Mouse (Mus musculus) CH12.LX (cell line): Measurements from ENCODE around the gene Grm7. TPM values are rescaled to one million over a fixed set of nuclear protein-coding genes. Genes with fewer than 3 reads are reported as not detected.

Experiments used
- DNase-seq: peaks from one replicate; pipeline ENCODE4 v3.0.0-alpha.2; 2013; ENCODE audit errors: extremely low read depth
- H3K27ac ChIP-seq: 2 replicates; pipeline ENCODE4 v1.5.1; 2012; ENCODE audit warnings: low read depth, mild to moderate bottlenecking, control low read depth, moderate library complexity; ENCODE audit not compliant: insufficient read depth
- H3K27me3 ChIP-seq: replicated peaks from 2 replicates; pipeline ENCODE3; 2012; ENCODE audit warnings: inconsistent platforms
- H3K36me3 ChIP-seq, 2 experiments: replicated peaks in 1 of 2; 2 replicates each; pipeline versions ENCODE3 to v1.6.1; 2012; ENCODE audit warnings: inconsistent platforms in 1 of 2, low read length in 1 of 2, mild to moderate bottlenecking in 1 of 2, mixed read lengths in 1 of 2, moderate library complexity in 1 of 2; ENCODE audit not compliant: control insufficient read depth in 1 of 2, insufficient read depth in 1 of 2
- H3K4me1 ChIP-seq, 2 experiments: 2 replicates each; pipeline ENCODE4 v1.6.1; 2012; ENCODE audit warnings: inconsistent platforms in 1 of 2, moderate library complexity in 1 of 2; ENCODE audit not compliant: insufficient read depth in 2 of 2, control insufficient read depth in 1 of 2
- H3K4me2 ChIP-seq: 2 replicates; pipeline ENCODE4 v1.6.1; 2012; ENCODE audit warnings: low read depth, mild to moderate bottlenecking, control low read depth; ENCODE audit not compliant: poor library complexity, insufficient read depth, severe bottlenecking
- H3K4me3 ChIP-seq, 3 experiments: fragments of 150-350 bp in 1 of 3; sonication (generic) in 1 of 3; replicated peaks in 1 of 3; 2 replicates each; pipeline versions ENCODE3 to v1.5.1; 2011 to 2012; ENCODE audit warnings: low read depth in 2 of 3, low read length in 2 of 3, mild to moderate bottlenecking in 2 of 3, moderate library complexity in 2 of 3, control low read depth in 1 of 3, improper control_type of control experiment in 1 of 3, inconsistent platforms in 1 of 3, mixed read lengths in 1 of 3; ENCODE audit not compliant: poor library complexity in 1 of 3
- H3K79me2 ChIP-seq: replicated peaks from 2 replicates; pipeline ENCODE4 v1.6.1; 2012; ENCODE audit warnings: mild to moderate bottlenecking, moderate library complexity; ENCODE audit not compliant: control insufficient read depth, poor library complexity, insufficient read depth, severe bottlenecking; ENCODE audit errors: extremely low read depth
- H3K9ac ChIP-seq: 2 replicates; pipeline ENCODE4 v1.6.1; 2012; ENCODE audit warnings: low read depth, mild to moderate bottlenecking, control low read depth, moderate library complexity; ENCODE audit not compliant: insufficient read depth
- H3K9me3 ChIP-seq: replicated peaks from 2 replicates; pipeline ENCODE3; 2012; ENCODE audit warnings: low read length, inconsistent platforms, mixed read lengths
- CHD1 ChIP-seq: IDR thresholded peaks from 2 replicates; pipeline ENCODE4 v1.6.1; 2012; ENCODE audit warnings: low read depth, low read length, improper control_type of control experiment, inconsistent platforms
- E2F4 ChIP-seq: IDR thresholded peaks from 2 replicates; pipeline ENCODE4 v1.6.1; 2011; ENCODE audit warnings: low read depth, low read length, improper control_type of control experiment; ENCODE audit not compliant: insufficient replicate concordance
- JUND ChIP-seq: conservative IDR thresholded peaks from 2 replicates; pipeline ENCODE4 v1.6.1; 2011; ENCODE audit warnings: low read depth, low read length, improper control_type of control experiment
- MAFK ChIP-seq: IDR thresholded peaks from 2 replicates; pipeline ENCODE4 v1.6.1; 2011; ENCODE audit warnings: low read length, improper control_type of control experiment; ENCODE audit not compliant: insufficient replicate concordance
- MAZ ChIP-seq: IDR thresholded peaks from 2 replicates; pipeline ENCODE4 v1.6.1; 2012; ENCODE audit warnings: low read depth, mild to moderate bottlenecking, inconsistent platforms, low read length, improper control_type of control experiment, moderate library complexity
- NELFE ChIP-seq: IDR thresholded peaks from 2 replicates; pipeline ENCODE4 v1.6.1; 2011; ENCODE audit warnings: low read depth, low read length, improper control_type of control experiment
- NRF1 ChIP-seq: IDR thresholded peaks from 2 replicates; pipeline ENCODE4 v1.6.1; 2014; ENCODE audit warnings: low read depth, mild to moderate bottlenecking, inconsistent platforms, low read length, improper control_type of control experiment, moderate library complexity
- PAX5 ChIP-seq: IDR thresholded peaks from 2 replicates; pipeline ENCODE4 v1.6.1; 2012; ENCODE audit warnings: low read length, inconsistent platforms, mixed read lengths
- RAD21 ChIP-seq: IDR thresholded peaks from 2 replicates; pipeline ENCODE4 v1.6.1; 2011; ENCODE audit warnings: low read depth, mild to moderate bottlenecking, low read length, improper control_type of control experiment, moderate library complexity
- TBP ChIP-seq: conservative IDR thresholded peaks from 2 replicates; pipeline ENCODE4 v1.6.1; 2011; ENCODE audit warnings: low read depth, low read length, improper control_type of control experiment
- UBTF ChIP-seq: IDR thresholded peaks from 2 replicates; pipeline ENCODE4 v1.6.1; 2012; ENCODE audit warnings: low read depth, mild to moderate bottlenecking, inconsistent platforms, low read length, improper control_type of control experiment, moderate library complexity
- ZC3H11A ChIP-seq: IDR thresholded peaks from 2 replicates; pipeline ENCODE4 v1.6.1; 2012; ENCODE audit warnings: low read depth, mild to moderate bottlenecking, inconsistent platforms, low read length, improper control_type of control experiment
- dilution Hi-C: fragments of 300-500 bp; cut with MboI; formaldehyde crosslinking; loops from 2 replicates; pipeline ENCODE4 v1.14.3; 2020; ENCODE audit warnings: low sequenced_read_pairs; ENCODE audit not compliant: extremely low pct_unique_long_range_greater_than_20kb, extremely low pct_ligation_motif_present
- in situ Hi-C: fragments of 300-500 bp; cut with MboI; formaldehyde crosslinking; loops from 3 replicates; pipeline ENCODE4 v1.14.3; 2019; ENCODE audit warnings: low sequenced_read_pairs, low pct_ligation_motif_present, low pct_unique_long_range_greater_than_20kb, mixed read lengths
- polyA plus RNA-seq: library from polyadenylated mRNA; unstranded; fragments of >175 nt; gene quantifications from 2 replicates; pipeline ENCODE4 v1.2.1, GENCODE M21; 2012; ENCODE audit warnings: low read depth; ENCODE audit not compliant: insufficient read length
- total RNA-seq, 2 experiments: library from RNA; depleted of rRNA; stranded (reverse); fragments of 300-350 nt in 1 of 2; fragments of >200 nt in 1 of 2; gene quantifications; 2 replicates each; pipeline ENCODE4 v1.2.3; 2012 to 2014

Gene Grm7
- total and polyA plus RNA-seq, 3 experiments = not detected

GRCm38 (mm10) chr6:110769588-110769987, 124.2 kb downstream of the Grm7 start:
- no peak for DNase-seq
- no peak overlapping the region for H3K9ac ChIP-seq
- H3K36me3 ChIP-seq = no peaks in the 10 kb centered on the region
- dilution Hi-C loops (no loop called here), in situ Hi-C loops (no loop called here)
- no peaks in the 10 kb centered on the region for H3K79me2 ChIP-seq
- H3K9me3 ChIP-seq = peaks cover 33% of the 10 kb centered on the region
- H3K27ac ChIP-seq = no peak overlapping the region
- no peaks in the 10 kb centered on the region for H3K27me3 ChIP-seq
- H3K4me2 ChIP-seq = no peak overlapping the region
- no peak for TF ChIP-seq PAX5
- TF ChIP-seq UBTF = no peak
- TF ChIP-seq MAZ = no peak
- no peak for TF ChIP-seq E2F4
- no peak for TF ChIP-seq TBP
- no peak for TF ChIP-seq RAD21
- TF ChIP-seq JUND = no peak
- no peaks in the 10 kb centered on the region for H3K4me1 ChIP-seq
- no peak overlapping the region for H3K4me3 ChIP-seq

- Histone ChIP-seq H3K36me3 (no peaks in the 10 kb centered on the region), H3K27ac (no peak overlapping the region), H3K4me2 (no peak overlapping the region), H3K9ac (no peak overlapping the region), H3K4me1 (no peaks in the 10 kb centered on the region), H3K9me3 (peaks cover 28% of the 10 kb centered on the region), H3K27me3 (no peaks in the 10 kb centered on the region), H3K79me2 (no peaks in the 10 kb centered on the region), H3K4me3 (no peak overlapping the region)
- dilution Hi-C loops (no loop called here), in situ Hi-C loops (no loop called here)
- no peak for TF ChIP-seq MAFK
- no peak for TF ChIP-seq NELFE
- no peak for TF ChIP-seq CHD1
- TF ChIP-seq E2F4 = no peak
- DNase-seq = no peak
Observed at GRCm38 (mm10) chr6:110772652-110773051, 127.3 kb downstream of the Grm7 start.

- no peaks in the 10 kb centered on the region for H3K36me3 ChIP-seq
- H3K4me2 ChIP-seq = no peak overlapping the region
- H3K79me2 ChIP-seq = no peaks in the 10 kb centered on the region
- no peak for DNase-seq
- dilution Hi-C loops = no loop called here
- no peaks in the 10 kb centered on the region for H3K4me1 ChIP-seq
- H3K27me3 ChIP-seq = no peaks in the 10 kb centered on the region
- no peak overlapping the region for H3K27ac ChIP-seq
- H3K4me3 ChIP-seq = no peak overlapping the region
- peaks cover 12% of the 10 kb centered on the region for H3K9me3 ChIP-seq
- in situ Hi-C loops = no loop called here
- H3K9ac ChIP-seq = no peak overlapping the region
- TF ChIP-seq NELFE (no peak), NRF1 (no peak), CHD1 (no peak), ZC3H11A (no peak)
Observed at GRCm38 (mm10) chr6:110776046-110776445, 130.7 kb downstream of the Grm7 start.
